Mouse (Mus musculus) bone marrow macrophage, adult 2 months (primary cell): Measurements from ENCODE around the gene Eral1.

ENCODE experiments used
- CTCF ChIP-seq: IDR thresholded peaks from 2 replicates; pipeline ENCODE4 v1.5.1; 2012; ENCODE audit warnings: low read depth, mild to moderate bottlenecking, low read length, moderate library complexity
- POLR2A ChIP-seq: IDR thresholded peaks from 2 replicates; pipeline ENCODE4 v1.6.1; 2012; ENCODE audit warnings: mild to moderate bottlenecking, low read depth, low read length, borderline replicate concordance

DNA sequence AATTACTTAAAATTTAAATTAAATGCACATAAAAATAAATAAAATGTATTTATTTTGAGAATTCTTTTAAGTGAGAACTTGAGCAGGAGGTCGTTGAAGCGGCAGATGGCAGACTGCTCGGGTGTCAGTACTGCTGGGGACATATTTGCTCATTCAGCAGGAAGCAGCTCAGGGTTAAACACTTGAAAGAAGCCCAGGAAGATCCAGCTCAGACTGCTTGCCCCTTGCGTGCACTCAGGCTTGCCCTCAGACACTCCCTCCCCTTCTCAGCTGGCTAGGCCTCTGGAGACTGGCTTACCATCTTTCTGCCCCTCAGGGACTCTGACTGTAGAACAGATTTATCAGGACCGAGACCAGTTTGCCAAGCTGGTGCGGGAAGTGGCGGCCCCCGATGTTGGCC is 23.2 kb downstream of the Eral1 start:
- no peak for TF ChIP-seq POLR2A
- no peak for TF ChIP-seq CTCF
